Mouse (Mus musculus) stomach, embryonic 14.5 days (tissue): ENCODE results near the gene Mettl26. TPM values are rescaled to one million over a fixed set of nuclear protein-coding genes. Genes with fewer than 3 reads are reported as not detected.

Experiments used
- ATAC-seq: fragments of 200-750 bp; cut with Nextera tagmentation; 2 replicates; pipeline ENCODE4 v1.8.0; 2017; ENCODE audit warnings: low read depth, moderate TSS enrichment; ENCODE audit not compliant: insufficient number of reproducible peaks, insufficient read depth, low FRiP score
- H3K27ac ChIP-seq: fragments of 300-500 bp; sonication (generic); 2 replicates; pipeline ENCODE4 v1.5.1; 2014; ENCODE audit warnings: mild to moderate bottlenecking, low read length, moderate library complexity, mixed read lengths
- H3K27me3 ChIP-seq: fragments of 300-500 bp; sonication (generic); 2 replicates; pipeline ENCODE4 v1.6.1; 2014; ENCODE audit warnings: low read length, control low read depth, mixed read lengths; ENCODE audit not compliant: control insufficient read depth, insufficient read depth
- H3K36me3 ChIP-seq: fragments of 300-500 bp; sonication (generic); 2 replicates; pipeline ENCODE4 v1.6.1; 2014; ENCODE audit warnings: mild to moderate bottlenecking, control low read depth, low read length, moderate library complexity, mixed read lengths; ENCODE audit not compliant: control insufficient read depth, insufficient read depth
- H3K4me1 ChIP-seq: fragments of 300-500 bp; sonication (generic); 2 replicates; pipeline ENCODE4 v1.6.1; 2014; ENCODE audit warnings: low read length, control low read depth, mixed read lengths; ENCODE audit not compliant: control insufficient read depth, insufficient read depth
- H3K4me2 ChIP-seq: fragments of 300-500 bp; sonication (generic); replicated peaks from 2 replicates; pipeline ENCODE4 v1.6.1; 2014; ENCODE audit warnings: low read depth, low read length, control low read depth
- H3K4me3 ChIP-seq: fragments of 300-500 bp; sonication (generic); 2 replicates; pipeline ENCODE4 v1.5.1; 2014; ENCODE audit warnings: low read depth, low read length, control low read depth
- H3K9ac ChIP-seq: fragments of 300-500 bp; sonication (generic); replicated peaks from 2 replicates; pipeline ENCODE4 v1.6.1; 2014; ENCODE audit warnings: low read depth, mild to moderate bottlenecking, control low read depth, low read length, moderate library complexity, mixed read lengths
- H3K9me3 ChIP-seq: fragments of 300-500 bp; sonication (generic); 2 replicates; pipeline ENCODE4 v1.6.1; 2016; ENCODE audit warnings: low read depth, low read length, control low read depth; ENCODE audit not compliant: control insufficient read depth
- WGBS: fragments of 180-500 bp; shearing (Covaris S2); extraction: QIAGEN DNeasy Blood & Tissue Kit; methylation state at CpG from one replicate; pipeline ENCODE4 v1.1.7; 2014; 5-methylcytosine and 5-hydroxymethylcytosine counted together
- polyA plus RNA-seq: library from polyadenylated mRNA; unstranded; fragments of >200 nt; fragmentation: Nextera tagmentation; extraction: Ambion mirVana; gene quantifications from 2 replicates; pipeline ENCODE4 v1.2.1, GENCODE M21; 2014

Mettl26 gene
- polyA plus RNA-seq, 1 experiment from 2014 or later = 66.9 TPM

DNA sequence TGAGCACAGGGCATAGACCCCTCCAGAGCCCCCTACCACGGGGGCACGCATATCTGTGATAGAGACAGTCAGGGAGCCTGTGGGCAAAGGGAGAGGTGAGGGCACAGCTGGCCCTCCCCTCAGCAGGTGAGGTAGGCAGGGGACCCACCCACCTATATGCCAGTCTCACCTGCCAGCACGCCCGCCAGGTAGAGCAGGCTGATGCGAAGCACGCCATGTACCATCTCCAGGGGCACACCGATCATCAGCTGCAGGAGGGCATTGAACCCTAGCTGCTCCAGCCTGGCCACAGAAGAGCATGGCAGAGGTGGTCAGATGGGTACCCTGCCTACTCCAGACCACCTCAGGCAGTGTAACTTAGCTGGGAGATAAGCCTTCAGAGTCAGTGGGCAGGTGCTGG is 39.6 kb upstream of the Mettl26 start:
- H3K9ac ChIP-seq = no peak overlapping the region
- H3K4me1 ChIP-seq = peaks cover 48% of the 10 kb centered on the region
- no peak overlapping the region for H3K27ac ChIP-seq
- ATAC-seq = no peak
- WGBS = 90% methylated on average over 7 of the region's 7 CpGs
- no peak overlapping the region for H3K4me3 ChIP-seq
- peak overlapping the region; percentile 99; the same call in 1 of the 2 replicates for H3K4me2 ChIP-seq
- no peaks in the 10 kb centered on the region for H3K9me3 ChIP-seq
- H3K27me3 ChIP-seq = no peaks in the 10 kb centered on the region
- H3K36me3 ChIP-seq = peaks cover 42% of the 10 kb centered on the region

DNA sequence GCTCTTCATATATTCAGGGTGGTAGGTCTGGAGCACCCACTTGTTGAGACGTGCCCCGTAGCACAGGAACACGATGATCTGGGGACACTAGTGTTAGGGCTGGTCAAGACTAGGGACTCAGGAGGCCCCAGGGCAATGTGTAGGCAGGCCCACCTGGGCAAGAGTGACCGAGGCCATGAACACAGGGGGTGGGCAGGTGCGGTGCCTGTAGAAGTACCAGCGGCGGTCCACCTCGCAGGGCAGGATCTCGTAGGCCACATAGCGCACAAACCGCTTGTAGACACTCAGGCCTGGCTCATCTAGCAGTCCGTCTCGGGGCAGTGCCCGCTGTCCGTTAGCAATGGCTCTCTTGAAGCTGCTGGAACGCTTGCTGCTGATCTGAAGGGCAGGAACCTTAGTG is 39.1 kb upstream of the Mettl26 start:
- Histone ChIP-seq H3K27ac (no peak overlapping the region), H3K4me1 (peaks cover 46% of the 10 kb centered on the region), H3K27me3 (no peaks in the 10 kb centered on the region), H3K4me2 (peak overlapping the region; percentile 52; the same call in 1 of the 2 replicates), H3K4me3 (no peak overlapping the region), H3K9me3 (no peaks in the 10 kb centered on the region), H3K36me3 (peaks cover 43% of the 10 kb centered on the region), H3K9ac (no peak overlapping the region)
- ATAC-seq = no peak
- 93% methylated on average over 16 of the region's 16 CpGs for WGBS

DNA sequence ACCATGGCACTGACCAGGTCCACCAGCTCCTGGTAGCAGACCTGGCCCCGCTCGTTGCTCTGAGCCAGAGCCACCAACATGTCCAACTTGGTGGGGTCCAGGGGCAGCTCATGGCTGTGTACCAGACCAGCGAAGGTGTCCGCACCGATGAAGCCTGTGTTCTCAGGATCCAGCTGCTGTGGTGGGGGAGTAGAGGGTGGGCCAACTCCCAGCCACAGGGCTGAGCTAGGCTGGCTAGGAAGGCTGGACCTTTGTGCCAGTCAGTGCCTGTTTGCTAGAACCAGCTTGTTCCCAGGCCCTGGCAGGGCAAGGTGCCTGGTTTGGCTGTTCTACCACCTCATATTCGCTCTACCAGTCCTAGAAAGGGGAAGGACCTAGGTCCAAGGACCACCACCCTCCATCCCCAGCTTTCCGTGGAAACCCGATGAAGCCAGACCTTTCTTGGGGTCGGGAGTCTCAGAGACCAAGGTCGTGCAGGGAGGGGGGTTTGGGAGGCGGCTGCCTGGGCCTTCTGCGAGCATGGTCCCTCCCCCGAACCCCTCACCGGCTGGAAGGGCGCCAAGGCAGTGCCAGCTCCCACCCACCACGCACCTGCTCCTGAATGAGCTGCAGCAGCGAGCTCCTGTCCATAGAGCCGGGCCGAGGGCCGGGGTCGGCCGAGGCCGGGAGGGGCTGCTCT is 38.3 kb upstream of the Mettl26 start:
- peaks cover 43% of the 10 kb centered on the region for H3K36me3 ChIP-seq

DNA sequence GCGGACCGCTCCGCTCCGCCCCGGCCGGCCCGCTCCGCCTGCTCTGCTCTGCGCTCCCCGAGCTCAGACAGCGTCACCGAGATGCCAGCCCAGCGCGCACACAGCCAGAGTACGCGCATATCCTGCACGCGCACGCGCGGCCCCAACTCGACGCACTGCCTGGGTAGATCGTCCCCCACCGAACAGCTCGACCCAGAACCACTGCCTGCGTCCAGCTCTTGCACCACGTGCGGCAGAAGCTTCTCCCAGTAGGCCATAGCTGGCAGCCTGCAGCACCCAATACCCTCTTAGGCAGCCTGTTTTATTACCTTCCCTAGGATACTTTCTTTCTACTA is 37.8 kb upstream of the Mettl26 start, which contains the start of gene Rhbdl1:
TSS of gene Rhbdl1 (minus strand) at position 220 of the 335 bp plus-strand sequence.
- Histone ChIP-seq H3K4me2 (peak within 1 kb of the TSS; percentile 52), H3K4me1 (peaks cover 37% of the 10 kb centered on the region), H3K36me3 (peaks cover 48% of the 10 kb centered on the region), H3K9ac (no peak within 1 kb of the TSS; the same call in 1 of the 2 replicates), H3K27me3 (no peaks in the 10 kb centered on the region), H3K4me3 (peak within 1 kb of the TSS; percentile 20), H3K27ac (peak within 1 kb of the TSS; percentile 48; the same call in 1 of the 2 replicates), H3K9me3 (no peaks in the 10 kb centered on the region)
- 5% methylated on average over 29 of the region's 29 CpGs for WGBS
- no peak for ATAC-seq

More for the DNA sequence above, 38.3 kb upstream of the Mettl26 start:
- ATAC-seq = no peak
- Histone ChIP-seq H3K27ac (0 out of 2 replicates have a peak overlapping the region, but pooled peaks have one; percentile 35), H3K9me3 (no peaks in the 10 kb centered on the region), H3K27me3 (no peaks in the 10 kb centered on the region), H3K4me1 (peaks cover 40% of the 10 kb centered on the region), H3K4me2 (peak overlapping the region; percentile 52), H3K9ac (no peak overlapping the region; the same call in 1 of the 2 replicates), H3K4me3 (peak overlapping the region; percentile 20)
- WGBS = 22% methylated on average over 20 of the region's 23 CpGs

DNA sequence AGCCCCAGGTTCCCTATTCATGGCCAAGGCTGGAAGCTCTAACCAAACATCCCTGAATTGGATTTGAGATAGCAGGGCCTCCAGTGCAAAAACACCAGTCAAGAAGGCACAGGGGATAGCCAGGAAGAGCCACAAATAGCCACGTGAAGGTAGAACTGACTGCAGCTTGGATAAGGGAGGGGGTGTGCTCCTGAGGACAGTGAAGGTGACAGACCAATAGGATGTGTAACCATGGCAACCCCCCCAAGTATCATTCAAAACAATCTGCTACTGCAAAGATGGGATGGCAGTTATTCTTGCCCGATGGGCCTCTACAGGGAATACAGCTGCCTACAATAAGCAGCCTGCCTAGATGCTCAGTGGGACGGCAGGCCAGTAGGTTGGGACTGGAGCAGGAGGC is 37.3 kb upstream of the Mettl26 start:
- no peaks in the 10 kb centered on the region for H3K9me3 ChIP-seq
- no peak overlapping the region for H3K4me3 ChIP-seq
- peaks cover 51% of the 10 kb centered on the region for H3K36me3 ChIP-seq
- H3K27ac ChIP-seq = peak overlapping the region; percentile 48; the same call in 1 of the 2 replicates
- H3K4me1 ChIP-seq = peaks cover 37% of the 10 kb centered on the region
- no peaks in the 10 kb centered on the region for H3K27me3 ChIP-seq
- H3K4me2 ChIP-seq = peak overlapping the region; percentile 52
- 45% methylated on average over 3 of the region's 3 CpGs for WGBS
- ATAC-seq = no peak
- H3K9ac ChIP-seq = no peak overlapping the region

DNA sequence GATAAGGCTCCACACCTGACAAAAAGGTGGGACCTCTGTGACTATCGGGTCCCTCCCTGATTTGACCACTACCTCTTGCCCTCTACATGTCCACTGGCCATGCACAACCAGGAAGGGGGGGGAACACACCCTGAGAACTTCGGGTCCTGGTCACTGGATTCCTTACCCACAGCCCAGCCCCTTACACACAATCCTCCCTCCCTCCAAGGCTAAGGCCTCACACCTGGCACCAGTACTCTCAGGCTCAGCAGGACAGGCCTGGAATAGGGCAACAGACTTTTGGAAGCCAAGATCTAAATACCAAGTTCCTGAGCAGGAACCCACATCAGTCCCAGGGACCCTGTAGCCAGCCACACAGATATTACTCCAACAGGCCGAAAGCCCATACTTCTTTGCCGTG is 36.0 kb upstream of the Mettl26 start:
- peaks cover 51% of the 10 kb centered on the region for H3K36me3 ChIP-seq
- no peak overlapping the region for H3K27ac ChIP-seq
- H3K4me2 ChIP-seq = no peak overlapping the region
- ATAC-seq = no peak
- H3K4me1 ChIP-seq = peaks cover 45% of the 10 kb centered on the region
- H3K27me3 ChIP-seq = no peaks in the 10 kb centered on the region
- no peak overlapping the region for H3K4me3 ChIP-seq
- no peak overlapping the region for H3K9ac ChIP-seq
- no peaks in the 10 kb centered on the region for H3K9me3 ChIP-seq
- WGBS = 87% methylated on average over 4 of the region's 4 CpGs

DNA sequence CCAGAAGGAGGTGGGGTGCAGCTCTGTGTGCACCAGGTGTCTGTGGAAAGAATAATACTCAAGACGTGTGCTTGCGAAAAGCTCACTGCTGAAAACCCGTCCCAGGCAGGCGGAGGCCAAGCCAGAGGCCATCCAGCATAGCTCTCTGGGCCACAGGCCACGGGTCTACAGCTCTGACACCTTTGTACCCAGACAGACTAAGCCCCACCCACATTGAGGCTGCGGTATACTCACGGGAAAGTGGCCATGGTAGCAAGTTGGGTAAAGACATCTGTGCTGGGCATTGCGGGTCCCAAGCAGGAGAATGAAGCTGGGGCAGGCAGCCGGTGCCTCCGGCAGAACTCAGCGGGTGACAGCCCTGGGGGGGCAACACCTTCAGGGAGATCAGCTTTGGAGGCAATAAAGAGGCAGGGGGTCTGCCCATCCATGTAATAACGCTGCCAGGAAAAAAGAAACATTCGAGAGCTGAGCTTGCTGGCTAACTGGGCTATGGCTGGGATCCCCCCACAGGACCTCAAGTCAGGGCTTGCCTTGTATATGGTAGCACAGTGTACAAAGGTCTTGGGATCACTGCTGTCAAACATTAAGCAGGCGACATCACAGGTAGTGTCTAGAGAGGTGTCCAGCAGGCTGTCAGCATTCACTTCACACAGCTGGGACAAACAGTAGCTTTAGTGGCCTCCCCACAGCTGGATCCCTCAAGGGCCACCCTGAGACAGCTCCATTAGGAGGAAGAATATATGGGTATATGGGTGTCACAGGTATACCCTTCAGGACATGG is 35.2 kb upstream of the Mettl26 start:
- Histone ChIP-seq H3K4me3 (no peak overlapping the region), H3K9ac (no peak overlapping the region), H3K27ac (no peak overlapping the region), H3K4me1 (peaks cover 39% of the 10 kb centered on the region), H3K36me3 (peaks cover 51% of the 10 kb centered on the region), H3K9me3 (no peaks in the 10 kb centered on the region), H3K4me2 (no peak overlapping the region), H3K27me3 (no peaks in the 10 kb centered on the region)
- 83% methylated on average over 14 of the region's 14 CpGs for WGBS
- ATAC-seq = no peak

DNA sequence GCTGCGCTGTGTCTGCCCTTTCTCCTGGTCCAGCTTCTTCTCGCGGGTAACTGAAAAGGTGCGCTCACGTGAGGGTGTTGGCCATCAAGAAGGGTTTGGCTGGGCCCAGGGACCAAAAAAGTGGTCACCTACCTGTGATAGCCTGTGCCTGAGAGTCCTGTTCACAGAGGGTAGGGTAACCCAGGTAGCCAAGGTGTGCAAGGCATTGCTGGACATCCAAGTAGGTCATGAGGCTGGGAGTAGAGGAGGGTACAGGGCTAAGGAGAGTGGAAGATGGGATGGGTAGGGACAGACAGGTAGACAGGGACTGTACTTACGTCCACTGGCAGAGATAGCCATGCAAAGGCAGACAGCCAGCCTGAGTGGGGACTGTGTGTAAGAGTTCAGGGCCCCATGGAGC is 34.4 kb upstream of the Mettl26 start:
- Histone ChIP-seq H3K36me3 (peaks cover 46% of the 10 kb centered on the region), H3K9me3 (no peaks in the 10 kb centered on the region), H3K9ac (no peak overlapping the region), H3K27ac (no peak overlapping the region), H3K27me3 (no peaks in the 10 kb centered on the region), H3K4me2 (no peak overlapping the region), H3K4me3 (no peak overlapping the region), H3K4me1 (peaks cover 35% of the 10 kb centered on the region)
- ATAC-seq = no peak
- WGBS = 94% methylated on average over 6 of the region's 6 CpGs
